Mouse (Mus musculus) regulatory T cell (primary cell): ENCODE measurements at regions not wholly inside any gene's neighbourhood (a gene's known extent, or its start where the extent isn't known, plus 50 kb on each side); places are given as distances from the start of the nearest gene placed in this dataset.

Experiments used
- in situ Hi-C: fragments of 300-600 bp; cut with MboI, MseI; formaldehyde crosslinking; loops from one replicate; pipeline ENCODE4 v1.15.1; 2025; ENCODE audit warnings: high pct_unique_total_duplicates

GRCm38 (mm10) chrX:105346420-105346819 is 153.2 kb upstream of the Cypt2 start:
- in situ Hi-C loops, result no loop called here

- in situ Hi-C loops, result no loop called here
Measured at GRCm38 (mm10) chrX:105366284-105366683, 133.3 kb upstream of the Cypt2 start.

- in situ Hi-C loops, result no loop called here
Measured at GRCm38 (mm10) chrX:105367979-105368378, 131.6 kb upstream of the Cypt2 start.

GRCm38 (mm10) chrX:105390506-105390905 is 109.1 kb upstream of the Cypt2 start:
- in situ Hi-C loops, result loop anchor here (10.0 kb wide), 1 partner anchor 1554 kb away; no protein-coding TSS in a partner anchor

- in situ Hi-C loops, result loop anchor here (10.0 kb wide), 1 partner anchor 1554 kb away; no protein-coding TSS in a partner anchor
Measured at GRCm38 (mm10) chrX:105391029-105391428, 108.5 kb upstream of the Cypt2 start.

- in situ Hi-C loops, result loop anchor here (10.0 kb wide), 1 partner anchor 1553 kb away; no protein-coding TSS in a partner anchor
Measured at GRCm38 (mm10) chrX:105391680-105392462, 107.7 kb upstream of the Cypt2 start.

- in situ Hi-C loops, result loop anchor here (10.0 kb wide), 1 partner anchor 1552 kb away; no protein-coding TSS in a partner anchor
Measured at GRCm38 (mm10) chrX:105393259-105393658, 106.3 kb upstream of the Cypt2 start.

- in situ Hi-C loops, result no loop called here
Measured at GRCm38 (mm10) chrX:105413351-105413750, 86.2 kb upstream of the Cypt2 start.

GRCm38 (mm10) chrX:105420976-105421375 is 78.6 kb upstream of the Cypt2 start:
- in situ Hi-C loops, result no loop called here
